In genomic region chr6:94075228-94075627, GRCm38 (mm10) we compare ENCODE assay signal across 14 mouse cellular contexts.
DNase-seq lines count a peak whose midpoint lies in the region; ATAC-seq lines count a peak whose summit lies in the region.
"Had no signal": no experiment of that assay in that cellular context is flagged by ENCODE, and none has a peak within 500 bp of the region (broad histone marks: within the 10 kb centered on the region; RNA-seq: fewer than 3 reads in every experiment).

No protein-coding gene starts in this region.

- H3K9me3 ChIP-seq in forebrain, embryonic 15.5 days: no peaks in the 10 kb centered on the region
- H3K9me3 ChIP-seq: heart, embryonic 15.5 days had no signal

- H3K4me3 ChIP-seq in forebrain, embryonic 15.5 days: no peak overlapping the region
- H3K4me3 ChIP-seq: heart, embryonic 15.5 days had no signal

- H3K27me3 ChIP-seq in forebrain, embryonic 15.5 days: no peaks in the 10 kb centered on the region
- H3K27me3 ChIP-seq: heart, embryonic 15.5 days had no signal

- H3K4me1 ChIP-seq in forebrain, embryonic 15.5 days: peaks cover 13% of the 10 kb centered on the region; the same call in 1 of the 2 replicates

- H3K9ac ChIP-seq in forebrain, embryonic 15.5 days (replicated peaks): no peak overlapping the region
- H3K9ac ChIP-seq: heart, embryonic 15.5 days; liver, postnatal 0 days had no signal

- WGBS in forebrain, embryonic 15.5 days: 39% methylated on average over 8 of the region's 8 CpGs

- peak; percentile 41 for DNase-seq in embryo, embryonic 10 days (ENCODE audit: low spot score)
- no peak for DNase-seq in embryo, embryonic 9.5 days (ENCODE audit: extremely low spot score)
- DNase-seq in layer of hippocampus, postnatal 10 days (ENCODE audit: low spot score in 2 of 2): peak; percentile 16 to 17
- DNase-seq in layer of hippocampus, postnatal 25 days (ENCODE audit: extremely low spot score in 1 of 2, low spot score in 1 of 2): no peak
- peak; percentile 62 for DNase-seq in mesoderm, embryonic 11.5 days (ENCODE audit: low read depth, low spot score)
- no peak for DNase-seq in ovary, adult 18-20 months (ENCODE audit: low spot score)
- DNase-seq in adrenal gland, adult (ENCODE audit: inconsistent age in 2 of 2, low spot score in 1 of 2): no peak
- DNase-seq: adrenal gland, adult 8-10 months; cerebellum, adult 11-12 months; kidney, adult 2 months; liver, postnatal 0 days had no signal

- ATAC-seq in forebrain, embryonic 15.5 days (replicated peaks): peak; percentile 71
- ATAC-seq: liver, postnatal 0 days had no signal

- peak overlapping the region; percentile 4; the same call in 1 of the 2 replicates for H3K4me2 ChIP-seq in forebrain, embryonic 15.5 days (replicated peaks)
- H3K4me2 ChIP-seq: heart, embryonic 15.5 days had no signal

- H3K27ac ChIP-seq in forebrain, embryonic 15.5 days (replicated peaks): no peak overlapping the region
- H3K27ac ChIP-seq: heart, embryonic 15.5 days had no signal

- no peaks in the 10 kb centered on the region for H3K36me3 ChIP-seq in forebrain, embryonic 15.5 days
- H3K36me3 ChIP-seq: G1E; heart, embryonic 15.5 days had no signal

Comparison
In these comparisons a context has a peak if more than half of its experiments do, and no peak if none do; other contexts are left out.
1. DNase-seq: peak in embryo, embryonic 10 days (single experiment), layer of hippocampus, postnatal 10 days (2 of 2) and mesoderm, embryonic 11.5 days (single experiment); none in embryo, embryonic 9.5 days (single experiment), layer of hippocampus, postnatal 25 days (0 of 2), ovary, adult 18-20 months (single experiment) and adrenal gland, adult (0 of 2).